Mouse (Mus musculus) MEL (cell line): ENCODE results near the gene Pcdh9. TPM values are rescaled to one million over a fixed set of nuclear protein-coding genes. Genes with fewer than 3 reads are reported as not detected.

Source experiments
- DNase-seq: peaks from one replicate; pipeline ENCODE4 v3.0.0; 2011; ENCODE audit warnings: low read depth, low spot score
- H3K27ac ChIP-seq: 2 replicates; pipeline ENCODE4 v1.5.1; 2012; ENCODE audit warnings: low read depth, mild to moderate bottlenecking, control low read depth, low read length, moderate library complexity; ENCODE audit not compliant: control insufficient read depth
- H3K27me3 ChIP-seq, 2 experiments: fragments of 150-350 bp in 1 of 2; sonication (generic) in 1 of 2; 2 replicates each; pipeline ENCODE4 v1.6.1; 2012; ENCODE audit warnings: low read length in 2 of 2, mild to moderate bottlenecking in 2 of 2, improper control_type of control experiment in 1 of 2, moderate library complexity in 1 of 2; ENCODE audit not compliant: insufficient read depth in 2 of 2, control insufficient read depth in 1 of 2
- H3K36me3 ChIP-seq, 2 experiments: 2 replicates each; pipeline ENCODE4 v1.6.1; 2012 to 2014; ENCODE audit warnings: low read length in 2 of 2, improper control_type of control experiment in 1 of 2, inconsistent platforms in 1 of 2, mild to moderate bottlenecking in 1 of 2; ENCODE audit not compliant: insufficient read depth in 2 of 2, control insufficient read depth in 1 of 2
- H3K4me1 ChIP-seq, 2 experiments: fragments of 150-350 bp in 1 of 2; sonication (generic) in 1 of 2; 2 replicates each; pipeline ENCODE4 v1.6.1; 2012; ENCODE audit warnings: low read length in 2 of 2, improper control_type of control experiment in 1 of 2, mild to moderate bottlenecking in 1 of 2; ENCODE audit not compliant: insufficient read depth in 2 of 2, control insufficient read depth in 1 of 2
- H3K4me3 ChIP-seq, 2 experiments: fragments of 150-350 bp in 1 of 2; sonication (generic) in 1 of 2; 2 replicates each; pipeline ENCODE4 v1.5.1; 2012; ENCODE audit warnings: low read depth in 2 of 2, low read length in 2 of 2, mild to moderate bottlenecking in 2 of 2, moderate library complexity in 2 of 2, control low read depth in 1 of 2, improper control_type of control experiment in 1 of 2; ENCODE audit not compliant: control insufficient read depth in 1 of 2, insufficient read depth in 1 of 2
- H3K79me2 ChIP-seq: 2 replicates; pipeline ENCODE4 v1.6.1; 2012; ENCODE audit warnings: mild to moderate bottlenecking, low read length, moderate library complexity; ENCODE audit not compliant: control insufficient read depth, poor library complexity, insufficient read depth
- H3K9ac ChIP-seq: 2 replicates; pipeline ENCODE4 v1.6.1; 2012; ENCODE audit warnings: low read depth, mild to moderate bottlenecking, control low read depth, low read length, moderate library complexity; ENCODE audit not compliant: control insufficient read depth, poor library complexity, severe bottlenecking
- H3K9me3 ChIP-seq: fragments of 150-350 bp; sonication (generic); replicated peaks from 2 replicates; pipeline ENCODE4 v1.6.1; 2012; ENCODE audit warnings: mild to moderate bottlenecking, low read length, improper control_type of control experiment, moderate library complexity; ENCODE audit not compliant: insufficient read depth
- BHLHE40 ChIP-seq: IDR thresholded peaks from 2 replicates; pipeline ENCODE4 v1.6.1; 2012; ENCODE audit warnings: low read depth, mild to moderate bottlenecking, inconsistent platforms, low read length, improper control_type of control experiment, borderline replicate concordance
- CHD1 ChIP-seq: IDR thresholded peaks from 2 replicates; pipeline ENCODE4 v1.6.1; 2012; ENCODE audit warnings: low read depth, mild to moderate bottlenecking, inconsistent platforms, low read length, improper control_type of control experiment
- CHD2 ChIP-seq: IDR thresholded peaks from 2 replicates; pipeline ENCODE4 v1.6.1; 2011; ENCODE audit warnings: low read length, improper control_type of control experiment
- CTCF ChIP-seq, 3 experiments: IDR thresholded peaks in 2 of 3; conservative IDR thresholded peaks in 1 of 3; 2 replicates each; pipeline ENCODE4 v1.5.1; 2011 to 2012; ENCODE audit warnings: low read length in 3 of 3, low read depth in 2 of 3, mild to moderate bottlenecking in 2 of 3, improper control_type of control experiment in 1 of 3, inconsistent platforms in 1 of 3, mixed read lengths in 1 of 3, moderate library complexity in 1 of 3; ENCODE audit not compliant: control insufficient read depth in 1 of 3, insufficient read depth in 1 of 3, poor library complexity in 1 of 3, severe bottlenecking in 1 of 3
- ELF1 ChIP-seq: IDR thresholded peaks from 2 replicates; pipeline ENCODE4 v1.6.1; 2014; ENCODE audit warnings: low read depth, mild to moderate bottlenecking, inconsistent platforms, low read length, improper control_type of control experiment, moderate library complexity
- ETS1 ChIP-seq: IDR thresholded peaks from 2 replicates; pipeline ENCODE4 v1.6.1; 2012; ENCODE audit warnings: low read depth, mild to moderate bottlenecking, inconsistent platforms, low read length, improper control_type of control experiment, moderate library complexity
- GATA1 ChIP-seq: IDR thresholded peaks from 2 replicates; pipeline ENCODE4 v1.6.1; 2011; ENCODE audit warnings: low read depth, low read length, improper control_type of control experiment
- HCFC1 ChIP-seq: IDR thresholded peaks from 2 replicates; pipeline ENCODE4 v1.6.1; 2012; ENCODE audit warnings: low read depth, mild to moderate bottlenecking, inconsistent platforms, low read length, improper control_type of control experiment, moderate library complexity
- KAT2A ChIP-seq: conservative IDR thresholded peaks from 2 replicates; pipeline ENCODE4 v1.6.1; 2012; ENCODE audit warnings: low read depth, low read length, improper control_type of control experiment, inconsistent platforms
- MAFK ChIP-seq: IDR thresholded peaks from 2 replicates; pipeline ENCODE4 v1.6.1; 2011; ENCODE audit warnings: low read depth, mild to moderate bottlenecking, low read length, improper control_type of control experiment, borderline replicate concordance
- MAX ChIP-seq: IDR thresholded peaks from 2 replicates; pipeline ENCODE4 v1.6.1; 2011; ENCODE audit warnings: low read length, improper control_type of control experiment
- MXI1 ChIP-seq: IDR thresholded peaks from 2 replicates; pipeline ENCODE4 v1.6.1; 2011; ENCODE audit warnings: mild to moderate bottlenecking, low read depth, low read length, improper control_type of control experiment
- MYC ChIP-seq: IDR thresholded peaks from 2 replicates; pipeline ENCODE4 v1.6.1; 2011; ENCODE audit warnings: low read depth, mild to moderate bottlenecking, low read length, improper control_type of control experiment, moderate library complexity
- POLR2A ChIP-seq, 2 experiments: IDR thresholded peaks; 2 replicates each; pipeline ENCODE4 v1.6.1; 2011 to 2012; ENCODE audit warnings: low read length in 2 of 2, mild to moderate bottlenecking in 2 of 2, control low read depth in 1 of 2, improper control_type of control experiment in 1 of 2, low read depth in 1 of 2, moderate library complexity in 1 of 2; ENCODE audit not compliant: control insufficient read depth in 1 of 2, insufficient read depth in 1 of 2, poor library complexity in 1 of 2
- POLR2AphosphoS2 ChIP-seq: IDR thresholded peaks from 2 replicates; pipeline ENCODE4 v1.6.1; 2011; ENCODE audit warnings: low read length, improper control_type of control experiment
- RAD21 ChIP-seq: IDR thresholded peaks from 2 replicates; pipeline ENCODE4 v1.6.1; 2011; ENCODE audit warnings: mild to moderate bottlenecking, low read depth, low read length, improper control_type of control experiment
- SIN3A ChIP-seq: IDR thresholded peaks from 2 replicates; pipeline ENCODE4 v1.6.1; 2012; ENCODE audit warnings: low read length, improper control_type of control experiment, inconsistent platforms
- SMC3 ChIP-seq: IDR thresholded peaks from 2 replicates; pipeline ENCODE4 v1.6.1; 2011; ENCODE audit warnings: low read depth, low read length, improper control_type of control experiment
- UBTF ChIP-seq: IDR thresholded peaks from 2 replicates; pipeline ENCODE4 v1.6.1; 2012; ENCODE audit warnings: low read depth, mild to moderate bottlenecking, inconsistent platforms, low read length, improper control_type of control experiment, moderate library complexity, borderline replicate concordance; ENCODE audit not compliant: insufficient read depth
- USF1 ChIP-seq: IDR thresholded peaks from 2 replicates; pipeline ENCODE4 v1.6.1; 2014; ENCODE audit warnings: low read depth, mild to moderate bottlenecking, inconsistent platforms, low read length, improper control_type of control experiment, moderate library complexity
- USF2 ChIP-seq, 2 experiments: IDR thresholded peaks; 2 replicates each; pipeline ENCODE4 v1.6.1; 2011 to 2012; ENCODE audit warnings: improper control_type of control experiment in 2 of 2, low read length in 2 of 2, borderline replicate concordance in 1 of 2, inconsistent platforms in 1 of 2, low read depth in 1 of 2, mild to moderate bottlenecking in 1 of 2; ENCODE audit not compliant: insufficient read depth in 1 of 2
- ZC3H11A ChIP-seq: IDR thresholded peaks from 2 replicates; pipeline ENCODE4 v1.6.1; 2012; ENCODE audit warnings: low read depth, mild to moderate bottlenecking, inconsistent platforms, low read length, improper control_type of control experiment
- ZMIZ1 ChIP-seq: IDR thresholded peaks from 2 replicates; pipeline ENCODE4 v1.6.1; 2012; ENCODE audit warnings: low read depth, mild to moderate bottlenecking, inconsistent platforms, low read length, improper control_type of control experiment, moderate library complexity
- ZNF384 ChIP-seq: IDR thresholded peaks from 2 replicates; pipeline ENCODE4 v1.6.1; 2012; ENCODE audit warnings: low read depth, mild to moderate bottlenecking, inconsistent platforms, low read length, improper control_type of control experiment
- polyA plus RNA-seq, 2 experiments: library from polyadenylated mRNA; stranded (reverse) in 1 of 2; unstranded in 1 of 2; fragments of >175 nt in 1 of 2; fragments of >200 nt in 1 of 2; gene quantifications; 2 replicates each; pipeline versions ENCODE4 v1.2.1 to v1.2.4; 2012; ENCODE audit warnings: low replicate concordance in 2 of 2, low read depth in 1 of 2; ENCODE audit not compliant: insufficient read length in 2 of 2, insufficient read depth in 1 of 2, missing spikeins in 1 of 2
- total RNA-seq: library from RNA; depleted of rRNA; stranded (reverse); fragments of 300-350 nt; gene quantifications from 2 replicates; pipeline ENCODE4 v1.2.3, GENCODE M21; 2012

Gene Pcdh9
- total and polyA plus RNA-seq, 3 experiments: not detected

DNA sequence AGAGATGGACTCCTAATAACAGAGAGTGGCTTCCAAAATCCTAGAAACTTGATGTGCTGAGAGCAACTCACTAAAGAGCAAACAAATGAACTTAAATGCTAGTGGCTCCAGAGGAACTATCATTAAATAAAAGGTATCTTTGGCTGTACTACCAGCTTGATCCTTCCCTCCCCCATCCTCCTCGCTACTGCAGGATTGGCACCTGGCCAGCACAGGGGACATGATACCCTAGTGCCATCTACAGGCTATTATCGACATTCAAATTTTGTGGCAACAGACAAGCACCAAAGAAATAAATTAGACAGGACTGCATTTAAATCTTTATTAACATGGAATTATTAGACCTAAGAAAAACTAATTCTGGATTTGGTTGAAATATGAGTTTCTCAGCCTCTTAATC, 6.0 kb downstream of the Pcdh9 start:
- H3K4me3 ChIP-seq: no peak overlapping the region
- H3K9me3 ChIP-seq: no peaks in the 10 kb centered on the region
- no peaks in the 10 kb centered on the region for H3K27me3 ChIP-seq
- no peak overlapping the region for H3K9ac ChIP-seq
- DNase-seq: peak; percentile 72
- H3K4me1 ChIP-seq: no peaks in the 10 kb centered on the region
- H3K27ac ChIP-seq: no peak overlapping the region
- H3K36me3 ChIP-seq: no peaks in the 10 kb centered on the region; a peak in 1 of 4 replicates
- no peaks in the 10 kb centered on the region for H3K79me2 ChIP-seq
- no peak for TF ChIP-seq SIN3A
- no peak for TF ChIP-seq HCFC1
- TF ChIP-seq SMC3: peak; percentile 79
- TF ChIP-seq UBTF: no peak
- TF ChIP-seq ELF1: no peak
- no peak for TF ChIP-seq KAT2A
- TF ChIP-seq MAFK: no peak
- TF ChIP-seq CHD2: peak; percentile 41
- no peak for TF ChIP-seq GATA1
- TF ChIP-seq POLR2AphosphoS2: no peak
- peak; percentile 85 for TF ChIP-seq RAD21
- TF ChIP-seq ZC3H11A: peak; percentile 74
- peak; percentile 22 to 70 (median 58); a peak in 5 of 6 replicates for TF ChIP-seq CTCF (IDR thresholded peaks at IDR 0.05 in 2 of 3, conservative IDR thresholded peaks at IDR 0.05 in 1 of 3; ENCODE audit: control insufficient read depth in 1 of 3, insufficient read depth in 1 of 3, low read depth in 2 of 3, low read length in 3 of 3, poor library complexity in 1 of 3, severe bottlenecking in 1 of 3)
- TF ChIP-seq POLR2A (IDR thresholded peaks at IDR 0.05; ENCODE audit: control insufficient read depth in 1 of 2, insufficient read depth in 1 of 2, low read depth in 1 of 2, low read length in 2 of 2, poor library complexity in 1 of 2): no peak
- TF ChIP-seq USF1: no peak
- no peak for TF ChIP-seq MAX
- no peak for TF ChIP-seq ZNF384
- TF ChIP-seq ZMIZ1: no peak
- no peak for TF ChIP-seq USF2 (IDR thresholded peaks at IDR 0.05; ENCODE audit: borderline replicate concordance in 1 of 2, insufficient read depth in 1 of 2, low read depth in 1 of 2, low read length in 2 of 2)
- TF ChIP-seq MXI1: no peak
- TF ChIP-seq BHLHE40: no peak
- no peak for TF ChIP-seq CHD1
- TF ChIP-seq MYC: no peak
- TF ChIP-seq ETS1: no peak
